Mouse (Mus musculus): ENCODE results near the gene Slc5a7.

Slc5a7 gene

DNA sequence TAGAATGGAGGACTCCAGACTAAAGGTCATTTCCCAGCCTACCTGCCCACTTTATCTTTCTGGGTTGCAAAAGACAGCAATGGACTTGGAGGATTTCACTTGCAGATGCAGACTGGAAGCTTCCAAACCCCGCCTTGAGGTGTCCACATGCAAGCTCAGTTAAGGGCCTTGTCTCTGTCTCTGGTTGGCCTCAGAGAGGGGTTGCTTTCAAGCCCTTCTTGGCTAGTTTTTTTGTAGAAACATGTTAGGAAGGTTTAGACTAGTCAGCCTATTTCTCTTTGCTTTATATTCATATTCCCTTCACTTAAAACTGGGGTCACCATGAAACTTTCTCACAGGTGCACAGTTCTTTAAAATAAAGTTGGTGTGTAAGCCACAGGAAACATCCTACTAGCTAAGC lies at the start of gene Slc5a7:
TSS of gene Slc5a7 (minus strand) at position 101 of the 400 bp plus-strand sequence.
- no peak for DNase-seq (ENCODE audit: low read depth, low spot score)

DNA sequence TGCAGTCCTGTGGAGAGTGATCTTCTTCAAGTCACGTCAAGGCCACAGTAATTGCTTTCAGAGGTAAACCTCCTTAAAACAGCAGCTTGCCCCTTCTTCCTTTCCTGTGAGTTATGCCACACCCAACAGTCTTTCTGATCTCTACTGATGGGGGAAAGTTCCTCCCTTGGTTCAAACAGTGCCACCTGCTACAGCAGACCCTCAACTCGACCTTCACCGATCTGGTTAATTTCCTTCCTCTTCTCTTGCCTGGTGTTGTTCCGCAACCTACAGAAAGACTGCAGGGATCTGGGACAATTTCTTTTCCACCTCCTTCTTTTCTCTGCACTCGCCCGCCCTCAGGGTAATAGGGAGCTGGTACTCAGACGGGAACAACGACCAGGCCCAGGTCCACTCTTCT lies 48.8 kb upstream of the Slc5a7 start:
- no peak for DNase-seq (ENCODE audit: low read depth, low spot score)

DNA sequence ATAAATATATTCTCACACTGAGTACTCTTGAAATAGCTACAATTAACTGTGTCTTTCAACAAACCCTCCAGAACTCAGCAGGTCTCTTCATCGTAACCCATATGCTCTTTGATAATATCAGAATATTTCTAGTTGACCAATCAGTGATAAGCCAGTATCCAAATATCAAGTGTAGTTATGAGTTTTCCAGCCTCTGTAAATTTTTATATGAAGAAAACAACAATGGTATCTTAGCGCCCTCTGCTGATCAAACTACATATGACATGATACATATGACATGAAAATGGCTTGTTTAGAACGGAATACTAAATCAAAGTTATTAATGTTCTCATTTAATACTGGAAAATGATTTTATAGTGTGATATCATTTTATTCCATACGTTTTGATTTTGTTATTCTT lies 44.6 kb upstream of the Slc5a7 start:
- DNase-seq (ENCODE audit: low read depth, low spot score) = no peak

DNA sequence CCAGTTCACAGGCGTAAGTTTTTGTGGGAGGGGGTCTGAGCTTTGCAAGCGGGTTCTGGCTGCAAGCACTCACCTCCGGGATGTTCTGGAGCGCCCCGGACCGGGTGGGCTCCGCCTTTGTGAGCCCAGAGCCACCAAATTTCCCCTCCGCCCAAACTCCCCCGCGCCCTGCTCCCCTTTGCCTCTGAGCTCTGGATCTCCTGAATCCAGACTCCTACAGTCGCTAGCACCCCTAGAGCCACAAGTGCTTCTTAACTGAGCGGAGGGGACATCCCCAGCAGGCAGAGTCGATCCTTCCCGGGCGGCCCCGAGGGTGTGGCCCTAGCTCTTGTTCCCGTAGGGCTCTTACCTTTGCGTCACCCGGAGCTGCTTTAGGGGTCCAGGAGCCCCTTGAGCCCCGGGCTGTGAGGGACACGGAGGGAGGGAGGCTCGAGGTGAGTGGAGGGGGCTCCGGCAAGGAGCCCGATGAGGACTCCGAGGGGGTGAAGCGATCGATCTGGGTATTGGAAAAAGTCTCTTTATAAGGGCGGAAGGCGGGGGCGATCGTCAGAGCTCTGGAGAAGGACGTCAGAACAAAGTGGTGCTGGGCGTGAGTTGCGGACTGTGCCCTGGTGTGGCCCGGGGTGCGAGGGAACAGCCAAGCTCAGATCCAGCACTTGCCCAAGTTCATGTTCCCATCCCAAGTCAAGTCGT lies 456 bp downstream of the Slc5a7 start:
- no peak for DNase-seq (ENCODE audit: low read depth, low spot score)

DNA sequence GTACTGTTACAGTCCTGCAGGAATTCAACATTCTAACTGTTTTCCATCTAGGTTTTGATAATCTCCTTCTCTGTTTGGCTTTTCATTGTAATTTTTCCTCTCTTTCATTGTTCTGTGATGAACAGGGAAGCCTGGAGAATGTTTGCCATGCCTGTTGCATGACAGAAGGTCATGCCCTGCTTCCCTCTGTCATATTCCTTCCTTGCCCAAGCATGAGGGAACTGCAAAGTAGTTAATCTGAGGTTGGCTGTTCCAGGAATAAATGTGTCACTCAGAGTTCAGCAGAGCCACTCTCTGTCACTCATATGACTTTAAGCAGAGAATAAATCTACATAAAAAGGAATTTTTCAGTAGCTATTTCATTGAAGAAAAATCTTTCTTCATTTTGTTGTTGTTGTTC lies 48.1 kb downstream of the Slc5a7 start:
- no peak for DNase-seq (ENCODE audit: low read depth, low spot score)

DNA sequence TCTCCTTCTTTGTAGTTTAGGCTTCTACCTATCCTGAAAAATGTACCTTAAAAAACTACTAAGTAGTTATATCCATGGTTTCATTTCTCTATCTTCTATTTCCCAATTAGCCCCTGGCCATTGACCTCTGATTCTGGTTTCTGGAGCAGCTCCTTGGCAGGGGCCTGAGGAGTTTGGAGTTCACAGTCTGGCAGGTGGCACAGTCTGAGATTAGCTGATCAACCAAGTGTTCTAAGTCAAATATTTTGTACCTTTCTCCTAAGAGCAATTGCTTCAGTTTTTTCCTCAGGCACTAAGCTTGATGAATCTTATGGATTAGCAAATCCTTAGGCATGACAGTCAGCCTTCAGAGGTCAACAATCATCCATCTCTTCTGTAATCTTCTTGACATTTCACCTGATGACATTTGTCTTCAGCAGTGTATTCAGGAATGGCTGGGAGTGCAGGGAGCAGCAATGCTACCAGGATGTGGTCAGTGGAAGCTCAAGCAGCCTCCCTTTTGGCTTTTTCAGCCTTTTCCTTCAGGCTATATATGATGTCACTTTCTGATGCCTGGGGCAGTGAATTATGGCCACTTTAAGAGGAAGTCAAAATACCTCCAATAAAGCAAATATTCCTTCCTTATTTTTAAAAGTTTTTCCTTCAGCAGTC lies 55.1 kb downstream of the Slc5a7 start:
- no peak for DNase-seq (ENCODE audit: low read depth, low spot score)

DNA sequence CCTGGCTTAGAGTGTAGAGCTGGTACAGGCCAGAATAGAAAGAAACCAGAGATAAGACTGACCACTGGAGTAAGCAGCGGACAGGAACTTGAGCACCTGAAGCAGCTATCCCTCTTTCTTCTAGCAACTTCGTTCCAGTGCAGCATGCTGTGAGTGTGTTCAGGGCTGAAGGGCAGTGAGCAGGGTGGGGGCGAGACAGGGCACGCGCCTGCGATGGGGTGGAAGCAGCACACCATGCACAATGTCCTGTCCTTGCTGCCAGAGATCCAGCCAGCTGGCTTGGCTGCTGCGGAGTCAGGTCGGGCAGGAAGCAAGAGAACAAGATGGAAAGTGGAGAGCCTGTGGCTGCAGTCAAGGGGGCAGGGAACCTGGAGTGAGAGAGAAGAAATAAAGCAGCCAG lies 59.4 kb downstream of the Slc5a7 start:
- DNase-seq (ENCODE audit: low read depth, low spot score) = no peak
